Mouse (Mus musculus) stomach, postnatal 0 days (tissue): ENCODE data around the gene Cntn2. TPM values are rescaled to one million over a fixed set of nuclear protein-coding genes. Genes with fewer than 3 reads are reported as not detected.
"Not testable (repeated sequence)": the region's sequence is repeated elsewhere in the genome, so short reads cannot be mapped to it uniquely, and the experiment has no call there.

Experiments
- ATAC-seq: fragments of 200-750 bp; cut with Nextera tagmentation; 2 replicates; pipeline ENCODE4 v1.8.0; 2017; ENCODE audit not compliant: low FRiP score, low TSS enrichment
- DNase-seq: peaks from one replicate; pipeline ENCODE4 v3.0.0-alpha.2; 2016; ENCODE audit warnings: low spot score
- H3K27ac ChIP-seq: fragments of 300-500 bp; sonication (generic); replicated peaks from 2 replicates; pipeline ENCODE4 v1.5.1; 2014; ENCODE audit warnings: mild to moderate bottlenecking, control low read depth
- H3K27me3 ChIP-seq: fragments of 300-500 bp; sonication (generic); 2 replicates; pipeline ENCODE4 v1.6.1; 2014; ENCODE audit warnings: low read length; ENCODE audit not compliant: control insufficient read depth, insufficient read depth
- H3K36me3 ChIP-seq: fragments of 300-500 bp; sonication (generic); 2 replicates; pipeline ENCODE4 v1.6.1; 2014; ENCODE audit warnings: low read length, mixed read lengths; ENCODE audit not compliant: control insufficient read depth, insufficient read depth
- H3K4me1 ChIP-seq: fragments of 300-500 bp; sonication (generic); replicated peaks from 2 replicates; pipeline ENCODE4 v1.6.1; 2014; ENCODE audit warnings: antibody characterized with exemption; ENCODE audit not compliant: control insufficient read depth, insufficient read depth
- H3K4me2 ChIP-seq: fragments of 300-500 bp; sonication (generic); replicated peaks from 2 replicates; pipeline ENCODE4 v1.6.1; 2014; ENCODE audit warnings: low read depth, mild to moderate bottlenecking, control low read depth, moderate library complexity
- H3K4me3 ChIP-seq: fragments of 300-500 bp; sonication (generic); 2 replicates; pipeline ENCODE4 v1.5.1; 2014; ENCODE audit warnings: low read depth, low read length, control low read depth
- H3K9ac ChIP-seq: fragments of 300-500 bp; sonication (generic); 2 replicates; pipeline ENCODE4 v1.6.1; 2014; ENCODE audit warnings: mild to moderate bottlenecking, low read length, control low read depth, mixed read lengths
- H3K9me3 ChIP-seq: fragments of 300-500 bp; sonication (generic); 2 replicates; pipeline ENCODE4 v1.6.1; 2016; ENCODE audit warnings: low read length; ENCODE audit not compliant: control insufficient read depth
- CTCF ChIP-seq: IDR thresholded peaks from 2 replicates; pipeline ENCODE4 v1.5.1; 2016; ENCODE audit warnings: antibody characterized with exemption, low read depth, mild to moderate bottlenecking, moderate library complexity
- EP300 ChIP-seq: optimal IDR thresholded peaks from 2 replicates; pipeline ENCODE3; 2016; ENCODE audit warnings: antibody characterized with exemption
- whole genome bisulfite sequencing: fragments of 180-500 bp; shearing (Covaris S2); extraction: QIAGEN DNeasy Blood & Tissue Kit; methylation state at CpG from one replicate; pipeline ENCODE4 v1.1.7; 2014; 5-methylcytosine and 5-hydroxymethylcytosine counted together
- polyA plus RNA-seq: library from polyadenylated mRNA; unstranded; fragments of >200 nt; fragmentation: Nextera tagmentation; extraction: Ambion mirVana; gene quantifications from 2 replicates; pipeline ENCODE4 v1.2.1, GENCODE M21; 2015

Cntn2 gene
- polyA plus RNA-seq, 1 experiment from 2014 or later: 0.13 TPM

- Histone ChIP-seq H3K4me2 (peak overlapping the region; percentile 67), H3K4me3 (peak overlapping the region; percentile 70), H3K27ac (peak overlapping the region; percentile 45; the same call in 1 of the 2 replicates), H3K27me3 (no peaks in the 10 kb centered on the region), H3K9ac (peak overlapping the region; percentile 77), H3K4me1 (0 out of 2 replicates have a peak, but pooled peaks cover 3% of the 10 kb centered on the region), H3K36me3 (no peaks in the 10 kb centered on the region), H3K9me3 (no peaks in the 10 kb centered on the region)
- TF ChIP-seq EP300 (no peak), CTCF (no peak)
- WGBS: 4% methylated on average over 9 of the region's 9 CpGs
- no peak for DNase-seq
- ATAC-seq: peak; percentile 55
Observed at GRCm38 (mm10) chr1:132476575-132476927, 66.5 kb downstream of the Cntn2 start.

- H3K36me3 ChIP-seq: no peaks in the 10 kb centered on the region
- no peak overlapping the region for H3K27ac ChIP-seq
- ATAC-seq: no peak
- TF ChIP-seq CTCF (no peak), EP300 (no peak)
- no peak for DNase-seq
- 0 out of 2 replicates have a peak, but pooled peaks cover 3% of the 10 kb centered on the region for H3K4me1 ChIP-seq
- no peak overlapping the region for H3K4me3 ChIP-seq
- no peak overlapping the region for H3K9ac ChIP-seq
- no peaks in the 10 kb centered on the region for H3K9me3 ChIP-seq
- H3K4me2 ChIP-seq: no peak overlapping the region
- H3K27me3 ChIP-seq: no peaks in the 10 kb centered on the region
- WGBS: 78% methylated on average over 1 of the region's 1 CpGs
Observed at GRCm38 (mm10) chr1:132474496-132474895, 68.6 kb downstream of the Cntn2 start.

GRCm38 (mm10) chr1:132472537-132472936 is 70.5 kb downstream of the Cntn2 start:
- no peak for DNase-seq
- Histone ChIP-seq H3K27ac (no peak overlapping the region), H3K4me2 (no peak overlapping the region), H3K9ac (no peak overlapping the region), H3K9me3 (no peaks in the 10 kb centered on the region), H3K4me1 (no peaks in the 10 kb centered on the region), H3K27me3 (no peaks in the 10 kb centered on the region), H3K4me3 (no peak overlapping the region), H3K36me3 (no peaks in the 10 kb centered on the region)
- 46% methylated on average over 5 of the region's 5 CpGs for WGBS
- TF ChIP-seq EP300: no peak
- TF ChIP-seq CTCF: peak; percentile 67
- ATAC-seq: no peak

DNA sequence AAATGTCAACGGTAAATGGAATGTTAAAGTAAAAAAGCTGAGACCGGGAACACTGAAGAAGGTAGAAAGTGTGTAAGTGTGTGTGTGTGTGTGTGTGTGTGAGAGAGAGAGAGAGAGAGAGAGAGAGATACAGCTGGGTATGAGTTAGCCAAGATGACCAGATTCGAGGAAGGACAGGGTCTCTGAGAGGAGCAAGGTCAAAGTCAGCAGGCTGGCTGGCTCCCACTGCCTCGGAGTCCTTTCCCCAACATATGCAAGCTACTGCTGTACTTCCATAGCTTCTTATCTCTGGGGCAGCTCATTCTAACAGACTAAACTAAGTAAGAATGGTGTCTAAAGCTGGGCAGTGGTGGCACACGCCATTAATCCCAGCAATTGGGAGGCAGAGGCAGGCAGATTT is 71.6 kb downstream of the Cntn2 start:
- Histone ChIP-seq H3K27ac (no peak overlapping the region), H3K36me3 (no peaks in the 10 kb centered on the region), H3K4me3 (no peak overlapping the region), H3K4me2 (no peak overlapping the region), H3K9me3 (no peaks in the 10 kb centered on the region), H3K4me1 (no peaks in the 10 kb centered on the region), H3K9ac (no peak overlapping the region), H3K27me3 (no peaks in the 10 kb centered on the region)
- DNase-seq: no peak
- 87% methylated on average over 5 of the region's 5 CpGs for WGBS
- no peak for ATAC-seq
- no peak for TF ChIP-seq EP300
- no peak for TF ChIP-seq CTCF

DNA sequence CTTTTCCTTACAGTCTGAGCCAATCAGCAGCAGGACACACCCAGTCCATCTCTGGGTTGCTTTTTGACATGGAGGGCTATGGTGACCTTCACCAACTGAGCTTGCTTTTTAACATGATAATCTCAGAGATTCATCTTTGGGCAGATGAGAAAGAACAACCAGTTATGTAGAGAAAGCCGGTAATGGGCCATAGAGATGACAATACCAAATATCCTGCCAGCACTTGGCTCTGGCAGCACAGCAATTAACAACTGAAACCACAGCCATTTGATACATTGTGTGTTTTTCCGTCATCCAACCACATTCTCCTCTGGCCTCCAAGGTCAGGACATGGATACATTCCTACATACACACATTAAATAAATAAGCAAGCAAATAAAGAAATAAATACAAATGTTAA is 72.0 kb downstream of the Cntn2 start:
- 84% methylated on average over 2 of the region's 2 CpGs for WGBS
- Histone ChIP-seq H3K27ac (no peak overlapping the region), H3K27me3 (no peaks in the 10 kb centered on the region), H3K9ac (no peak overlapping the region), H3K36me3 (no peaks in the 10 kb centered on the region), H3K9me3 (no peaks in the 10 kb centered on the region), H3K4me1 (no peaks in the 10 kb centered on the region), H3K4me2 (no peak overlapping the region), H3K4me3 (no peak overlapping the region)
- no peak for ATAC-seq
- no peak for TF ChIP-seq EP300
- TF ChIP-seq CTCF: no peak
- DNase-seq: no peak

GRCm38 (mm10) chr1:132470031-132470430 is 73.0 kb downstream of the Cntn2 start:
- ATAC-seq, H3K27me3 ChIP-seq, DNase-seq, H3K4me1 ChIP-seq, H3K27ac ChIP-seq, H3K4me3 ChIP-seq, H3K36me3 ChIP-seq, H3K4me2 ChIP-seq, H3K9ac ChIP-seq, H3K9me3 ChIP-seq: not testable (repeated sequence)
- WGBS: 63% methylated on average over 1 of the region's 1 CpGs
